In the genomic region with DNA sequence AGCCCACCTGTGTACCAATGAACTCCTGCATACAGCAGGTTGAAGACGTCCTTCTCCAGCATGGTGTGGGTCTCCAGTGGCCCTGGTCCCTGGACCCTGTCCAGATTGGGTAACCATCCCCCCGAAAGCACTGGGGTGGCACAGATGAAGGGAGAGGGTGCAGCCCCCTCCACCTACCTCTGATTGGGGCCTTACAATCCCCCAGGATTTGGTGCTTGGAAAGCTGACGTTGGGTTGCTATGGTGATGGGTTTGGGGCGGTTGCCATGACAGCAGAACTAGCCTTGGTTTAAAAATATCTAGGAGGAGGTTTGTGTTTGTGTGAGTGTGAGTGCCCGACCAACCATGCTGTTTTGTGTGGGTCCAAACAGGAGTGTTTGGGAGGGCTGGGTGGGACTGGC, we compare ENCODE assay signal across 8 mouse cellular contexts. TPM values are rescaled to one million over a fixed set of nuclear protein-coding genes. Genes with fewer than 3 reads are reported as not detected.
A peak's percentile ranks its signal among the peaks of the same experiment; 100 is the strongest.
DNase-seq lines count a peak whose midpoint lies in the region; ATAC-seq lines count a peak whose summit lies in the region.

No protein-coding gene starts in this region.

- H3K36me3 ChIP-seq in hindbrain, embryonic 12.5 days = no peaks in the 10 kb centered on the region
- H3K36me3 ChIP-seq in heart, embryonic 11.5 days (ENCODE audit: control insufficient read depth, insufficient read depth, low read length) = no peaks in the 10 kb centered on the region
- no peaks in the 10 kb centered on the region for H3K36me3 ChIP-seq in kidney, embryonic 14.5 days (ENCODE audit: control insufficient read depth, insufficient read depth, low read length)

- no peaks in the 10 kb centered on the region for H3K9me3 ChIP-seq in hindbrain, embryonic 12.5 days (replicated peaks)
- no peaks in the 10 kb centered on the region for H3K9me3 ChIP-seq in heart, embryonic 11.5 days (replicated peaks; ENCODE audit: control insufficient read depth, low read length)
- H3K9me3 ChIP-seq in kidney, embryonic 14.5 days (ENCODE audit: control insufficient read depth, low read length) = no peaks in the 10 kb centered on the region

- peak; percentile 59 for DNase-seq in cerebellum, adult 11-12 months
- DNase-seq in cerebellum, adult 11 months = no peak
- peak; percentile 86 to 87 for DNase-seq in left cerebral cortex, postnatal 36 days (ENCODE audit: low spot score in 2 of 2)
- DNase-seq in right cerebral cortex, postnatal 10 days (ENCODE audit: low spot score in 2 of 2) = peak; percentile 93 to 96
- DNase-seq in adipocyte (ENCODE audit: low spot score) = no peak

- 0 out of 2 replicates have a peak overlapping the region, but pooled peaks have one; percentile 12 for H3K4me3 ChIP-seq in hindbrain, embryonic 12.5 days
- H3K4me3 ChIP-seq in heart, embryonic 11.5 days (ENCODE audit: low read depth, low read length) = no peak overlapping the region
- no peak overlapping the region for H3K4me3 ChIP-seq in kidney, embryonic 14.5 days (ENCODE audit: low read length)

- intact Hi-C loops in left cerebral cortex, postnatal 36 days (cut with DNase I) = loop anchor here (2.0 kb wide), 1 partner anchor 68 kb away; a partner anchor contains a TSS

- H3K27ac ChIP-seq in hindbrain, embryonic 12.5 days = peak overlapping the region; percentile 95
- H3K27ac ChIP-seq in heart, embryonic 11.5 days (ENCODE audit: low read depth, low read length) = no peak overlapping the region
- H3K27ac ChIP-seq in kidney, embryonic 14.5 days (ENCODE audit: low read depth, low read length) = no peak overlapping the region

- no peak overlapping the region for H3K9ac ChIP-seq in hindbrain, embryonic 12.5 days
- no peak overlapping the region for H3K9ac ChIP-seq in heart, embryonic 11.5 days (ENCODE audit: low read depth, low read length)
- no peak overlapping the region for H3K9ac ChIP-seq in kidney, embryonic 14.5 days (ENCODE audit: low read depth, low read length)

- H3K27me3 ChIP-seq in hindbrain, embryonic 12.5 days = peaks cover 13% of the 10 kb centered on the region
- H3K27me3 ChIP-seq in heart, embryonic 11.5 days (ENCODE audit: control insufficient read depth, insufficient read depth, low read length) = peaks cover 47% of the 10 kb centered on the region
- H3K27me3 ChIP-seq in kidney, embryonic 14.5 days (ENCODE audit: control insufficient read depth, insufficient read depth, low read length) = peaks cover 53% of the 10 kb centered on the region

- ATAC-seq in hindbrain, embryonic 12.5 days (ENCODE audit: low FRiP score) = 0 out of 2 replicates have a peak, but pooled peaks have one; percentile 1
- ATAC-seq in heart, embryonic 11.5 days (replicated peaks; ENCODE audit: insufficient number of reproducible peaks, low FRiP score, low TSS enrichment) = no peak
- ATAC-seq in kidney, embryonic 14.5 days (ENCODE audit: low FRiP score, low TSS enrichment) = no peak

- H3K4me1 ChIP-seq in hindbrain, embryonic 12.5 days = peaks cover 54% of the 10 kb centered on the region
- peaks cover 6% of the 10 kb centered on the region for H3K4me1 ChIP-seq in heart, embryonic 11.5 days (ENCODE audit: control insufficient read depth, insufficient read depth, low read length)
- H3K4me1 ChIP-seq in kidney, embryonic 14.5 days (ENCODE audit: control insufficient read depth, insufficient read depth, low read length) = peaks cover 5% of the 10 kb centered on the region; the same call in 1 of the 2 replicates

- peak overlapping the region; percentile 83 for H3K4me2 ChIP-seq in hindbrain, embryonic 12.5 days (replicated peaks)
- H3K4me2 ChIP-seq in heart, embryonic 11.5 days = no peak overlapping the region
- no peak overlapping the region for H3K4me2 ChIP-seq in kidney, embryonic 14.5 days (replicated peaks; ENCODE audit: low read depth, low read length)

- WGBS in hindbrain, embryonic 12.5 days = 28% methylated on average over 5 of the region's 5 CpGs
- 56% methylated on average over 5 of the region's 5 CpGs for WGBS in heart, embryonic 11.5 days (ENCODE audit: insufficient replicate concordance)
- WGBS in kidney, embryonic 14.5 days = 55% methylated on average over 5 of the region's 5 CpGs

RNA-seq across cellular contexts. Expression of a gene that starts 2.9 kb away (rescaled TPM):
- polyA plus RNA-seq in hindbrain, embryonic 12.5 days (2016; fragmentation: Nextera tagmentation; extraction: Ambion mirVana) = 11.2 and 12.5 TPM in 2 replicates
- 10 to 100 TPM; 75.3 to 88.8 TPM for total RNA-seq in left cerebral cortex, postnatal 36 days (2021)
- polyA plus RNA-seq in heart, embryonic 11.5 days (2014; fragmentation: Nextera tagmentation; extraction: Ambion mirVana) = 0.77 and 0.93 TPM in 2 replicates
- polyA plus RNA-seq in kidney, embryonic 14.5 days (2014; fragmentation: Nextera tagmentation; extraction: Ambion mirVana) = 0.96 and 1.1 TPM in 2 replicates

RNA-seq across cellular contexts. Expression of a gene that starts 12.6 kb away (rescaled TPM):
- 28.8 and 31.9 TPM in 2 replicates for polyA plus RNA-seq in hindbrain, embryonic 12.5 days (2016; fragmentation: Nextera tagmentation; extraction: Ambion mirVana)
- 10 to 100 TPM; 10.6 to 11.0 TPM for total RNA-seq in left cerebral cortex, postnatal 36 days (2021)
- 12.1 and 19.8 TPM in 2 replicates for polyA plus RNA-seq in heart, embryonic 11.5 days (2014; fragmentation: Nextera tagmentation; extraction: Ambion mirVana)
- 21.0 and 21.4 TPM in 2 replicates for polyA plus RNA-seq in kidney, embryonic 14.5 days (2014; fragmentation: Nextera tagmentation; extraction: Ambion mirVana)

RNA-seq across cellular contexts. Expression of a gene that starts 51.7 kb away (rescaled TPM):
- 2.9 and 3.8 TPM in 2 replicates for polyA plus RNA-seq in hindbrain, embryonic 12.5 days (2016; fragmentation: Nextera tagmentation; extraction: Ambion mirVana)
- 10 to 100 TPM; 20.5 to 21.9 TPM for total RNA-seq in left cerebral cortex, postnatal 36 days (2021)
- polyA plus RNA-seq in heart, embryonic 11.5 days (2014; fragmentation: Nextera tagmentation; extraction: Ambion mirVana) = 0.45 and 1.6 TPM in 2 replicates
- polyA plus RNA-seq in kidney, embryonic 14.5 days (2014; fragmentation: Nextera tagmentation; extraction: Ambion mirVana) = 0.77 and 1.1 TPM in 2 replicates

Comparison
In these comparisons a context has a peak if more than half of its experiments do, and no peak if none do; other contexts are left out.
1. DNase-seq: peak in cerebellum, adult 11-12 months (single experiment), left cerebral cortex, postnatal 36 days (2 of 2) and right cerebral cortex, postnatal 10 days (2 of 2); none in cerebellum, adult 11 months (single experiment) and adipocyte (single experiment).